Mouse (Mus musculus): Measurements from ENCODE around the gene Aifm3.

- TF ChIP-seq CTCF (IDR thresholded peaks at IDR 0.05; ENCODE audit: borderline replicate concordance, insufficient read depth, low read depth, low read length) (no peak), POLR2A (IDR thresholded peaks at IDR 0.05; ENCODE audit: borderline replicate concordance, insufficient read depth, low read length) (no peak)
These were observed 29.5 kb downstream of the Aifm3 start for GRCm38 (mm10) chr16:17518910-17519309.

All from cerebellum, adult 2 months (tissue).